Mouse (Mus musculus) activated CD4-positive, CD25-positive, alpha-beta regulatory T cell (primary cell): ENCODE results near the gene Fam241a. TPM values are rescaled to one million over a fixed set of nuclear protein-coding genes. Genes with fewer than 3 reads are reported as not detected.

ENCODE experiments used
- polyA plus RNA-seq, 2 experiments: library from polyadenylated mRNA; unstranded; fragments of 100-300 nt; shearing (Covaris generic); gene quantifications; one replicate each; pipeline ENCODE4 v1.2.1; 2017

The Fam241a gene
- 10 to 100 TPM; 24.0 to 29.3 TPM for polyA plus RNA-seq

GRCm38 (mm10) chr3:127895792-127896541 is at the start of gene Fam241a:
TSS of gene Fam241a (minus strand) at chr3:127896324.

GRCm38 (mm10) chr3:127837154-127837865 is 58.8 kb downstream of the Fam241a start, which contains the start of gene Ap1ar:
TSS of gene Ap1ar (minus strand) at chr3:127837523.

Other genes with a start within 250 kb of the Fam241a start
- 1 to 10 TPM in 1 of 2 experiments, under 1 TPM in 1; 0.98 to 1.4 TPM for gene Alpk1, start 115.8 kb downstream of the Fam241a start, polyA plus RNA-seq
- gene Tifa, start 106.5 kb downstream of the Fam241a start, polyA plus RNA-seq: under 1 TPM; 0.20 to 0.96 TPM
- gene Ap1ar, start 58.8 kb downstream of the Fam241a start, polyA plus RNA-seq: 10 to 100 TPM; 55.6 to 56.6 TPM